Mouse (Mus musculus) mesoderm, embryonic 11.5 days (tissue): ENCODE data around the gene Polr1a.

Source experiments
- DNase-seq: peaks from one replicate; pipeline ENCODE4 v3.0.0-alpha.2; 2012; ENCODE audit warnings: low read depth, low spot score

The Polr1a gene

DNA sequence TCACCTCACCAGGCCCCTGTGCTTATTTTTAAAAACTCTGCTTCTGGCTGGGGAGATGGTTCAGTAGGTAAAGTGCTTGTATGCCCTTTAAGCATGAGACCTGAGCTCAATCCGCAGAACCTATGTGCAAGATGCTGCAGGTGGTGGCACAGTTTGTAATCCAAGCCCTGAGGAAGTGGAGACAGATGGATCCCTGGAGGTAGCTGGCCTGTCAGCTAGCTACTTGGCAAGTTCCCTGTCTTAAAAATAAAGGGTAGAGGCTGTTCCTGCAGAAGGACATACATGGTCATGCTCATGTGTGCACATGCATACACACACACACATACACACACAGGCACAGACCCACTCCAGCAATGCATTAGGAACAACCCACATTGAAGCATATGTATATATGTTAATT, 88.4 kb downstream of the Polr1a start:
- DNase-seq: no peak

DNA sequence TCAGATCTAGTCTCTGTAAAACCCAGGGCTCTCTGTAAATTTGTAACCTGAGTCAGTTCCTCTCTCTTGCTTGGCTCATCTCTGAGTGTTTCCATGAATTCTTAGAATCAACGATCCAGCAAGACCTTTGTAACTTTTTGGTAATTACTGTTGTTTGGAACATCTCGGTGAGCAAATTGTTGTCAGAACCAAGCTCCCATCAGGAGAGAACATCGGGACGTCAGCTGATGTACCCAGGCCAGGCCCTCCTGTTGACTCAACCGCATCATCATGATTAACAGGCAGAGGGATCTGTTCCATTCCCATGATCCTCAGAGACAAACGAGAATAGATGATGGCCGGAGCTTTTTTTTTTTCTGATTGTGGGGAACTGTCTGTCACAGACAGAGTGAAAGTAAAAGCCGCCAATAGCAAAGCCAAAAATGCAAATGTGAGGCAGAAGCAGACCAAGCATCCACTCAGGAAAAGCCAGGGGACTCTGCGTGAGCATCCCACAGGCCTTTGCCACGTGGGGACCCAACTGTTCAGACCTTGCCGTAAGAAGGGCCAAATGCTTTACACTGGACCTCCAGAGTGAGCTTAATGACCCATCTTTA, 91.2 kb downstream of the Polr1a start:
- DNase-seq: no peak

DNA sequence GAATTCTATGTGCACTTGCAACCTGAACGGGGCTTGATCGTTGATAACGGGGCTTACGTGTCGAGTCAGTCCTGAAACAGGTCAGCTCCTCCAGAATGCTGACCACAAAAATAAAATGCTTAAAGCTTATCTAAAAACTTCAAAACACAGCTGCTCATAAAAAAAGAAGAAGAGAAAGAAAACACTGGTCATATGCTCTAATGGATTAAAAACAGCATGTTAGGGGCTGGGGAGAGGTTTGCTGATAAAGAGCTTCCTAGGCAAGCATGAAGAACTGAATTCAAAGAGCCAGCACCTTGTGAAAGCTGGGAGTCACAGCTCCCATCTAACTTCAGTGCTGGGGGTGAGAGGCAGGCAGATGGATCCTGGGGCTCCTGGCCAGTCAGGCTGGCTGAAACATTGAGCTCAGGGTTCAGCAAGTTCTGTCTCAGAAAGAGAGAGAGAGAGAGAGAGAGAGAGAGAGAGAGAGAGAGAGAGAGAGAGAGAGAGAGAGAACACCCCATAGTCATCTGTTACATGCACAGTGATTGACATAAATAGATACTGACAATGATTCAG, 92.4 kb downstream of the Polr1a start:
- DNase-seq: no peak

DNA sequence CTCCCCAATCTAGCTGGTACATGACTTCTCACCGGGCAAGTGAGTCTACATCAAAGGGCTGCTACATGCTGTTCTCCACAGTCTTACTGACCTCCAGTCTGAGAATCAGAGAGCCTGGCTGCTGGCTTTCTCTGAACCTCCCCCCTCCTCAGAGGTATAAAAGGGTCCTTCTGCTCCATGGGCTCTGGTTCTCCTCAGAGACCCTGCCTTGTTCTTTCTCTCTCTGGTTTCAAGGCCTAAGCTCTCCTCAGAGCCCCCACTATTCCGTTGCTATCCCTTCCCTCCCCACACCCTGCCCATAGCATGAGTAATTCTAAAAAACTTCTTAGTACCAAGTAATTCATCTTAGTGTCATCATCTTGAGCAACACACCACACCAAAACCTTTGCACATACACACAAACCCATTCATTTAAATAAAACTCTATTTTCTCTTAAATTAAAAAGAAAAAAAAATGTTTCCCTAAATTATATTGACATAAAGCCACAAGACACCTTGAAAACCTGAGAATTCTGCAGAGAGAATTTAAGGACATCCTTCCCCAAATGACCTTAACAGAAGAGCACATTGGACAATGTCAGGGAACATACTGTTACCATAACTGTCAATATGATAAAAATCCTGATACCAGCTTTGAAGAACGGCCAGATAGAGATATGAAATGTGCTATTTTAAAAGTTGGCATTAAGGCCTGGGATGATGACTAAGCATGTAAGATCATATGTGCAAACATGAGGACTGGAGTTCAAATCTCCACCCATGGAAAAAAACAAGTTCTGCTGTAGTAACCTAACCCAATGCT, 98.8 kb downstream of the Polr1a start:
- DNase-seq: no peak

DNA sequence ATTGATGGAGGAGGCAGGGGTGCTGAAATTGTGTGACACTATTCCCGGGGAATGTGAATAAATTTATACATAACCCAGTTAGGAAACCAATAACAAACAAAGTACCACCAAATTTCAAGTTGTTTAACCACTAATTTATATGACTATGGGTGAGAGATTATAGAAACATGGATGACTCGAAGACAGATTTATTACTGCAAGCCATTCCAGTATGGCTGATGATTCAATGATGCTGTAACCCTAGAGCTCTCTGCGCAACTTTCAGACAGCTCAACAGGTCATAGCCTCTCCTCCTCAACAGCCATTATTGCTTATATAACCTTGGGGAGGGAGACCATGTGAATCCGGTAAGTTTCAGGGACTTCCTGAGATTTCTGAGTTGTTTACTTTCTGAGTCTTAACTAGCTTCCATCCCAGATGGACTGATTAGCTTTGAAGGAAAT, 99.4 kb downstream of the Polr1a start:
- DNase-seq: no peak

DNA sequence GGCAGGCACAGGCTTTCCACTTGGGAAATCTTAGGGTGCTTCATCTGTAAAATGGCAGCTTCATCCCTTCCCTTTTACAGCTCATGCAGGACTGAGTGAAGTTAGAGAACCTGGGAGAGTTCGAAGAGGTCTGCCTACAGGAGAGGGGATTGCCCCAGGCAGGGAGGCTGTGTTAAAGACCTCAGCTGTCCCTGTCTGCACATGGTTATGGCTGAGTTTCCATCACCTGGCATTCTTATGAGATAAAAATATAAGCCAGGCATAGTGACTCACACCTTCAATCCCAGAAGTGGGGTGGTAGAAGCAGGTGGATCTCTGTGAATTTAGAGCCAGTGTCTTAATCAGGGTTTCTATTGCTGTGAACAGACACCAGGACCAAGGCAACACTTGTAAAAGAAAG, 100.6 kb downstream of the Polr1a start:
- DNase-seq: no peak

DNA sequence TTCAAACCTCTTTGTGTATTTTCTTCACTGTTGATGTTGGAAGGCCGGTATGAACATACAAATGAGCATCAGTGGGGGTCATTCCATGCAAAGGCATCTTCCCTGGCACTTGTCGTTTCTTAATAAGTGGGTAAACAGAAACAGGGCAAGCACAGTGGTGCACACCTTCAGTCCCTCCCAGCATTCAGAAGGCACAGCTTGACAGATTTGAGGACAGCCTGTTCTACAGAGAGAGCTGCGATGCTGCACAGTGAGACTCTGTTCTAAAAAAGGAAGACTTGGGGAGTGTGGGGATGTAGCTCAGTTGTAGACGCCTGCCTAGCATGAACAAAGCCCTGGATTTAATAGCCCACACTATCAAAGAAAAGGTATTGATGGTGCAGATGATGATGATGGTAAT, 105.2 kb downstream of the Polr1a start:
- DNase-seq: no peak

DNA sequence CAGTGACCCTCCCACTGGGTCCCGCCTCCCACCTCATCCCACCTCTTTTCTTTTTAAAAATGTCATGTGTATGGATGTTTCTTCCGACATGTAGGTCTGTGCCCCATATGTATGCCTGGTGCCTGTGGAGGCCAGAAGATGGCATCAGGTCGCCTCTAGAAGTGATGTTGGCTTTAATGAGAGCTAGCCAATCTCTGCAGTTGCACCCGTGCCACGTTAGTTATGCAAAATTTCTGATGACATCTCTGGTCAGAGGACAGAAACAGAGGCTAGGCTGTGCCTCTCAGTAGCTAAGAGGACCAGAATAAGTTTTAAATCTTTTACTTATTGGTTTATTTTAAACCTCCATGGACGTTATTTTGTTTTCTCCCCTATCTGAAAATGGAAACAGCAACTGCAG, 109.2 kb downstream of the Polr1a start:
- DNase-seq: no peak

DNA sequence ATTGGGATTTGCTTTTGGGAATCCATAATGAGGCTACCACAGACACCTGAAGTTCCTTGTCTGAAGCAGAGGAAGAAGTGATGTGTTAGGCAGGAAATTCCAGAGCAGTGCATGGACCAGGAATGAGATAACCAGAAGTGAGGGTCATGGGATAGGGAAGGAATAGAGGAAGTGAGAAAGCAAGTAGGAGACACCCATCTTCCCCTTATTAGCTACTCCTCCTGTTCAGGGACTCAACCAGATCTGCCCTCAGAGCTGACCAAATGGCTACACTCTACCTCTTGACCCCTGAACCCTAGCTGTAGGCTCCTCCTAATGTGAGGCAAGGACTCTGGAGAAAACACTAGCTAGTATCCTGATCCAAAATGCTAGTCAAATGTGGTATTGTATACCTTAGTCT, 116.6 kb downstream of the Polr1a start:
- no peak for DNase-seq

DNA sequence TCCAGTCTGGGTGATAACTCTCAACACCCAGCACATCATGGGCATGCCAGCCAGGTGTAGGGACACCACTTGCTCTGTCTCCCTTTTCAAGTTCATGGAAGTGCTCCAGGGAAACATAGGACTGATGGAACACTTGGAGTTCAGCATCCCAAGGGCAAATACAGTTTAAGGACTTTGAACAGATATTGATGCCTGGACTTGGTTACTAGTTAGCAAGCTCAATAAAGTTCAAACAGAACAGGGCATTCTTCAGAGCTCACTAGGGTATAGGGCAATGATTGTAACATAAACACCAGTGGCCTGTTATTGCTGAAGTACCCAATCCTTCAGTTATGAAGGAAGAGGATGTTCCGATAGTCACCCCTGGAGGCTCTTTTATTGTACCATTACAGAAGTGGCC, 119.2 kb downstream of the Polr1a start:
- no peak for DNase-seq

DNA sequence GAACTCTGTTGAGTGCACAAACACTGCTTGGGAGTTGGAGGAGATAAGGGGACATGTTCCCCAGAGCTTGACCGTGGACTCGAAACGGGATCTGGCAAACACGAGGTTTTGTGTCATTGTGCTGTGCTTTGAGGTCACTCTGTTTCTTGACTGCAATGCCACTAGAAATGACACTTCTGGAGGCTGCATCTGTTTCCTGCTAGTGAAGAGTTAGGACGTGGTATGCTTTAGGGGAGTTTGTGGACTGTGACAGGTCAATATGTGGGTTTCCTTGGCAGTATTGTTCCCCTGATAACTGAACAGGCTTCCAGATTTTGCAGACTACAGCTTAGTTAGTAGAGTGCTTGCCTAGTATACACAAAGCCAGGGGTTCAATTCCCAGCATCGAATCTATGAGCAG, 120.8 kb downstream of the Polr1a start:
- DNase-seq: no peak
